Mouse (Mus musculus): Measurements from ENCODE around the gene L1cam. TPM values are rescaled to one million over a fixed set of nuclear protein-coding genes. Genes with fewer than 3 reads are reported as not detected.

The L1cam gene
- total and polyA plus RNA-seq, 3 experiments = 0.23 to 0.49 (median 0.30) TPM

GRCm38 (mm10) chrX:73854326-73855086 is 41.4 kb downstream of the L1cam start:
- in situ Hi-C loops (cut with MboI; ENCODE audit: low pct_ligation_motif_present, low pct_unique_long_range_greater_than_20kb, low sequenced_read_pairs) = no loop called here
- no peak for TF ChIP-seq IRF4 (IDR thresholded peaks at IDR 0.05; ENCODE audit: low read depth, low read length)
- no peak for TF ChIP-seq TBP (conservative IDR thresholded peaks at IDR 0.05; ENCODE audit: low read depth, low read length)
- no peak for TF ChIP-seq MAFK (IDR thresholded peaks at IDR 0.05; ENCODE audit: insufficient replicate concordance, low read length)
- Histone ChIP-seq H3K9me3 (replicated peaks; ENCODE audit: low read length) (no peaks in the 10 kb centered on the region), H3K4me2 (ENCODE audit: insufficient read depth, low read depth, poor library complexity, severe bottlenecking) (no peak overlapping the region), H3K27me3 (replicated peaks) (no peaks in the 10 kb centered on the region), H3K36me3 (replicated peaks in 1 of 2; ENCODE audit: control insufficient read depth in 1 of 2, insufficient read depth in 1 of 2, low read length in 1 of 2) (no peaks in the 10 kb centered on the region), H3K4me3 (replicated peaks in 1 of 3; ENCODE audit: low read depth in 2 of 3, low read length in 2 of 3, poor library complexity in 1 of 3) (no peak overlapping the region), H3K79me2 (replicated peaks; ENCODE audit: control insufficient read depth, extremely low read depth, insufficient read depth, poor library complexity, severe bottlenecking) (no peaks in the 10 kb centered on the region), H3K9ac (ENCODE audit: insufficient read depth, low read depth) (no peak overlapping the region), H3K4me1 (ENCODE audit: control insufficient read depth in 1 of 2, insufficient read depth in 2 of 2) (no peaks in the 10 kb centered on the region), H3K27ac (ENCODE audit: insufficient read depth, low read depth) (no peak overlapping the region)
- DNase-seq (ENCODE audit: extremely low read depth) = no peak
- dilution Hi-C loops (cut with MboI; ENCODE audit: extremely low pct_ligation_motif_present, extremely low pct_unique_long_range_greater_than_20kb, low sequenced_read_pairs) = no loop called here

GRCm38 (mm10) chrX:73836691-73837090 is 59.2 kb downstream of the L1cam start:
- DNase-seq (ENCODE audit: extremely low read depth) = no peak
- Histone ChIP-seq H3K27ac (ENCODE audit: insufficient read depth, low read depth) (no peak overlapping the region), H3K36me3 (replicated peaks in 1 of 2; ENCODE audit: control insufficient read depth in 1 of 2, insufficient read depth in 1 of 2, low read length in 1 of 2) (no peaks in the 10 kb centered on the region), H3K4me3 (replicated peaks in 1 of 3; ENCODE audit: low read depth in 2 of 3, low read length in 2 of 3, poor library complexity in 1 of 3) (no peak overlapping the region), H3K79me2 (replicated peaks; ENCODE audit: control insufficient read depth, extremely low read depth, insufficient read depth, poor library complexity, severe bottlenecking) (no peaks in the 10 kb centered on the region), H3K9ac (ENCODE audit: insufficient read depth, low read depth) (no peak overlapping the region), H3K4me2 (ENCODE audit: insufficient read depth, low read depth, poor library complexity, severe bottlenecking) (no peak overlapping the region), H3K4me1 (ENCODE audit: control insufficient read depth in 1 of 2, insufficient read depth in 2 of 2) (no peaks in the 10 kb centered on the region), H3K9me3 (replicated peaks; ENCODE audit: low read length) (no peaks in the 10 kb centered on the region), H3K27me3 (replicated peaks) (no peaks in the 10 kb centered on the region)
- in situ Hi-C loops (cut with MboI; ENCODE audit: low pct_ligation_motif_present, low pct_unique_long_range_greater_than_20kb, low sequenced_read_pairs) = no loop called here
- dilution Hi-C loops (cut with MboI; ENCODE audit: extremely low pct_ligation_motif_present, extremely low pct_unique_long_range_greater_than_20kb, low sequenced_read_pairs) = no loop called here
- no peak for TF ChIP-seq CHD1 (IDR thresholded peaks at IDR 0.05; ENCODE audit: low read depth, low read length)
- TF ChIP-seq USF1 (IDR thresholded peaks at IDR 0.05; ENCODE audit: low read depth, low read length) = no peak
- TF ChIP-seq SIN3A (IDR thresholded peaks at IDR 0.05; ENCODE audit: low read length) = no peak
- TF ChIP-seq GABPA (IDR thresholded peaks at IDR 0.05; ENCODE audit: insufficient replicate concordance, low read depth, low read length) = no peak
- no peak for TF ChIP-seq RCOR1 (conservative IDR thresholded peaks at IDR 0.05; ENCODE audit: low read depth, low read length)

- H3K27ac ChIP-seq (ENCODE audit: insufficient read depth, low read depth) = no peak overlapping the region
- no peaks in the 10 kb centered on the region for H3K27me3 ChIP-seq (replicated peaks)
- in situ Hi-C loops (cut with MboI; ENCODE audit: low pct_ligation_motif_present, low pct_unique_long_range_greater_than_20kb, low sequenced_read_pairs) (no loop called here), dilution Hi-C loops (cut with MboI; ENCODE audit: extremely low pct_ligation_motif_present, extremely low pct_unique_long_range_greater_than_20kb, low sequenced_read_pairs) (no loop called here)
- H3K4me2 ChIP-seq (ENCODE audit: insufficient read depth, low read depth, poor library complexity, severe bottlenecking) = no peak overlapping the region
- H3K9ac ChIP-seq (ENCODE audit: insufficient read depth, low read depth) = no peak overlapping the region
- H3K79me2 ChIP-seq (replicated peaks; ENCODE audit: control insufficient read depth, extremely low read depth, insufficient read depth, poor library complexity, severe bottlenecking) = no peaks in the 10 kb centered on the region
- DNase-seq (ENCODE audit: extremely low read depth) = no peak
- no peaks in the 10 kb centered on the region for H3K9me3 ChIP-seq (replicated peaks; ENCODE audit: low read length)
- H3K36me3 ChIP-seq (replicated peaks in 1 of 2; ENCODE audit: control insufficient read depth in 1 of 2, insufficient read depth in 1 of 2, low read length in 1 of 2) = no peaks in the 10 kb centered on the region
- no peak overlapping the region for H3K4me3 ChIP-seq (replicated peaks in 1 of 3; ENCODE audit: low read depth in 2 of 3, low read length in 2 of 3, poor library complexity in 1 of 3)
- TF ChIP-seq NELFE (IDR thresholded peaks at IDR 0.05; ENCODE audit: low read depth, low read length) (no peak), RAD21 (IDR thresholded peaks at IDR 0.05; ENCODE audit: low read depth, low read length) (no peak), PAX5 (IDR thresholded peaks at IDR 0.05; ENCODE audit: low read length) (no peak), POLR2A (IDR thresholded peaks at IDR 0.05; ENCODE audit: low read depth, low read length) (no peak), EP300 (IDR thresholded peaks at IDR 0.05; ENCODE audit: low read length) (no peak), MAZ (IDR thresholded peaks at IDR 0.05; ENCODE audit: low read depth, low read length) (no peak)
- no peaks in the 10 kb centered on the region for H3K4me1 ChIP-seq (ENCODE audit: control insufficient read depth in 1 of 2, insufficient read depth in 2 of 2)
Measured at GRCm38 (mm10) chrX:73835731-73836130, 60.2 kb downstream of the L1cam start.

Measured in CH12.LX (cell line).